Mouse (Mus musculus) heart, embryonic 15.5 days (tissue): Measurements from ENCODE around the gene Il6ra. TPM values are rescaled to one million over a fixed set of nuclear protein-coding genes. Genes with fewer than 3 reads are reported as not detected.

ENCODE experiments used
- ATAC-seq: fragments of 200-750 bp; cut with Nextera tagmentation; replicated peaks from 2 replicates; pipeline ENCODE4 v1.8.0; 2017; ENCODE audit warnings: low read depth, moderate TSS enrichment; ENCODE audit not compliant: insufficient number of reproducible peaks, insufficient read depth, low FRiP score
- H3K27ac ChIP-seq: fragments of 300-500 bp; sonication (generic); 2 replicates; pipeline ENCODE4 v1.5.1; 2015; ENCODE audit warnings: mild to moderate bottlenecking, inconsistent platforms
- H3K27me3 ChIP-seq: fragments of 300-500 bp; sonication (generic); 2 replicates; pipeline ENCODE4 v1.6.1; 2015; ENCODE audit warnings: inconsistent platforms
- H3K36me3 ChIP-seq: fragments of 300-500 bp; sonication (generic); 2 replicates; pipeline ENCODE4 v1.6.1; 2015; ENCODE audit warnings: mild to moderate bottlenecking, inconsistent platforms
- H3K4me1 ChIP-seq: fragments of 300-500 bp; sonication (generic); replicated peaks from 2 replicates; pipeline ENCODE4 v1.6.1; 2015; ENCODE audit warnings: inconsistent platforms
- H3K4me2 ChIP-seq: fragments of 300-500 bp; sonication (generic); 2 replicates; pipeline ENCODE4 v1.6.1; 2015; ENCODE audit warnings: inconsistent platforms, mild to moderate bottlenecking, moderate library complexity
- H3K4me3 ChIP-seq: fragments of 300-500 bp; sonication (generic); 2 replicates; pipeline ENCODE4 v1.5.1; 2015; ENCODE audit warnings: mild to moderate bottlenecking, inconsistent platforms
- H3K9ac ChIP-seq: fragments of 300-500 bp; sonication (generic); 2 replicates; pipeline ENCODE4 v1.6.1; 2015; ENCODE audit warnings: mild to moderate bottlenecking, inconsistent platforms
- H3K9me3 ChIP-seq: fragments of 300-500 bp; sonication (generic); replicated peaks from 2 replicates; pipeline ENCODE4 v1.6.1; 2016; ENCODE audit warnings: inconsistent platforms
- WGBS: fragments of 180-500 bp; shearing (Covaris S2); methylation state at CpG from one replicate; pipeline ENCODE4 v1.1.7; 2015; ENCODE audit warnings: mixed read lengths; 5-methylcytosine and 5-hydroxymethylcytosine counted together
- polyA plus RNA-seq: library from polyadenylated mRNA; unstranded; fragments of >200 nt; fragmentation: Nextera tagmentation; extraction: Ambion mirVana; gene quantifications from 2 replicates; pipeline ENCODE4 v1.2.1, GENCODE M21; 2015

Gene Il6ra
- polyA plus RNA-seq, 1 experiment from 2014 or later, result 1.1 TPM

GRCm38 (mm10) chr3:89945026-89945425, 32.0 kb upstream of the Il6ra start:
- WGBS, result 81% methylated on average over 8 of the region's 8 CpGs
- Histone ChIP-seq H3K9ac (no peak overlapping the region), H3K4me1 (0 out of 2 replicates have a peak, but pooled peaks cover 3% of the 10 kb centered on the region), H3K27me3 (no peaks in the 10 kb centered on the region), H3K27ac (no peak overlapping the region), H3K4me3 (no peak overlapping the region), H3K9me3 (no peaks in the 10 kb centered on the region), H3K4me2 (no peak overlapping the region), H3K36me3 (peaks cover 95% of the 10 kb centered on the region)
- ATAC-seq, result no peak

- Histone ChIP-seq H3K27ac (no peak overlapping the region), H3K9ac (no peak overlapping the region), H3K9me3 (no peaks in the 10 kb centered on the region), H3K4me2 (no peak overlapping the region), H3K4me1 (no peaks in the 10 kb centered on the region), H3K4me3 (no peak overlapping the region), H3K27me3 (no peaks in the 10 kb centered on the region), H3K36me3 (peaks cover 84% of the 10 kb centered on the region)
- ATAC-seq, result no peak
- WGBS, result 76% methylated on average over 9 of the region's 9 CpGs
Measured at GRCm38 (mm10) chr3:89942894-89943293, 29.9 kb upstream of the Il6ra start.

- ATAC-seq, result no peak
- Histone ChIP-seq H3K36me3 (peaks cover 31% of the 10 kb centered on the region), H3K9me3 (no peaks in the 10 kb centered on the region), H3K4me1 (no peaks in the 10 kb centered on the region), H3K9ac (no peak overlapping the region), H3K27ac (no peak overlapping the region), H3K4me2 (no peak overlapping the region), H3K4me3 (no peak overlapping the region), H3K27me3 (no peaks in the 10 kb centered on the region)
- 89% methylated on average over 3 of the region's 3 CpGs for WGBS
Measured at GRCm38 (mm10) chr3:89936495-89936894, 23.5 kb upstream of the Il6ra start.

- H3K27ac ChIP-seq, result no peak overlapping the region
- ATAC-seq, result no peak
- no peak overlapping the region for H3K4me2 ChIP-seq
- peaks cover 6% of the 10 kb centered on the region; the same call in 1 of the 2 replicates for H3K36me3 ChIP-seq
- H3K9ac ChIP-seq, result no peak overlapping the region
- no peaks in the 10 kb centered on the region for H3K9me3 ChIP-seq
- H3K4me1 ChIP-seq, result no peaks in the 10 kb centered on the region
- H3K4me3 ChIP-seq, result no peak overlapping the region
- no peaks in the 10 kb centered on the region for H3K27me3 ChIP-seq
- WGBS, result 82% methylated on average over 2 of the region's 2 CpGs
Measured at GRCm38 (mm10) chr3:89932925-89933324, 19.9 kb upstream of the Il6ra start.

- Histone ChIP-seq H3K36me3 (no peaks in the 10 kb centered on the region), H3K4me2 (no peak overlapping the region), H3K4me1 (no peaks in the 10 kb centered on the region), H3K27ac (no peak overlapping the region), H3K27me3 (no peaks in the 10 kb centered on the region), H3K4me3 (no peak overlapping the region), H3K9ac (no peak overlapping the region), H3K9me3 (no peaks in the 10 kb centered on the region)
- ATAC-seq, result no peak
- WGBS, result 63% methylated on average over 4 of the region's 4 CpGs
Measured at GRCm38 (mm10) chr3:89928956-89929355, 16.0 kb upstream of the Il6ra start.

GRCm38 (mm10) chr3:89926440-89926839, 13.4 kb upstream of the Il6ra start:
- no peaks in the 10 kb centered on the region for H3K27me3 ChIP-seq
- no peak overlapping the region for H3K4me2 ChIP-seq
- no peak overlapping the region for H3K27ac ChIP-seq
- no peak overlapping the region for H3K9ac ChIP-seq
- no peak for ATAC-seq
- H3K4me1 ChIP-seq, result no peaks in the 10 kb centered on the region
- WGBS, result 100% methylated on average over 1 of the region's 1 CpGs
- H3K9me3 ChIP-seq, result no peaks in the 10 kb centered on the region
- no peaks in the 10 kb centered on the region for H3K36me3 ChIP-seq
- H3K4me3 ChIP-seq, result no peak overlapping the region

- H3K36me3 ChIP-seq, result no peaks in the 10 kb centered on the region
- no peaks in the 10 kb centered on the region for H3K9me3 ChIP-seq
- no peak overlapping the region for H3K4me2 ChIP-seq
- peaks cover 3% of the 10 kb centered on the region; the same call in 1 of the 2 replicates for H3K27me3 ChIP-seq
- no peak for ATAC-seq
- no peak overlapping the region for H3K9ac ChIP-seq
- no peak overlapping the region for H3K27ac ChIP-seq
- no peaks in the 10 kb centered on the region for H3K4me1 ChIP-seq
- H3K4me3 ChIP-seq, result no peak overlapping the region
- WGBS, result 62% methylated on average over 6 of the region's 6 CpGs
Measured at GRCm38 (mm10) chr3:89920711-89921110, 7.7 kb upstream of the Il6ra start.

- ATAC-seq, result no peak
- Histone ChIP-seq H3K27ac (no peak overlapping the region), H3K9ac (no peak overlapping the region), H3K4me3 (no peak overlapping the region), H3K9me3 (no peaks in the 10 kb centered on the region), H3K4me1 (peaks cover 14% of the 10 kb centered on the region), H3K27me3 (peaks cover 26% of the 10 kb centered on the region), H3K36me3 (no peaks in the 10 kb centered on the region), H3K4me2 (no peak overlapping the region)
- 40% methylated on average over 3 of the region's 3 CpGs for WGBS
Measured at GRCm38 (mm10) chr3:89917408-89917807, 4.4 kb upstream of the Il6ra start.

- Histone ChIP-seq H3K4me3 (no peak overlapping the region), H3K4me1 (peaks cover 18% of the 10 kb centered on the region), H3K27me3 (peaks cover 32% of the 10 kb centered on the region), H3K4me2 (no peak overlapping the region), H3K27ac (no peak overlapping the region), H3K9me3 (no peaks in the 10 kb centered on the region), H3K36me3 (no peaks in the 10 kb centered on the region), H3K9ac (no peak overlapping the region)
- 70% methylated on average over 1 of the region's 1 CpGs for WGBS
- no peak for ATAC-seq
Measured at GRCm38 (mm10) chr3:89916622-89917021, 3.6 kb upstream of the Il6ra start.

GRCm38 (mm10) chr3:89914700-89915099, 1.7 kb upstream of the Il6ra start:
- Histone ChIP-seq H3K9me3 (no peaks in the 10 kb centered on the region), H3K27ac (no peak overlapping the region), H3K4me1 (peaks cover 18% of the 10 kb centered on the region), H3K4me2 (no peak overlapping the region), H3K36me3 (no peaks in the 10 kb centered on the region), H3K27me3 (peaks cover 43% of the 10 kb centered on the region), H3K4me3 (no peak overlapping the region), H3K9ac (no peak overlapping the region)
- ATAC-seq, result no peak
- 61% methylated on average over 4 of the region's 4 CpGs for WGBS

- Histone ChIP-seq H3K27ac (no peak overlapping the region), H3K36me3 (no peaks in the 10 kb centered on the region), H3K9ac (no peak overlapping the region), H3K4me1 (peaks cover 18% of the 10 kb centered on the region), H3K4me3 (peak overlapping the region; percentile 53), H3K27me3 (peaks cover 43% of the 10 kb centered on the region), H3K4me2 (peak overlapping the region; percentile 95; the same call in 1 of the 2 replicates), H3K9me3 (no peaks in the 10 kb centered on the region)
- ATAC-seq, result no peak
- 34% methylated on average over 6 of the region's 6 CpGs for WGBS
Measured at GRCm38 (mm10) chr3:89912108-89912542, 871 bp downstream of the Il6ra start.

- H3K27me3 ChIP-seq, result peaks cover 43% of the 10 kb centered on the region
Measured at GRCm38 (mm10) chr3:89911207-89911606, 1.8 kb downstream of the Il6ra start.

More at GRCm38 (mm10) chr3:89911207-89911606, 1.8 kb downstream of the Il6ra start:
- no peak for ATAC-seq
- 89% methylated on average over 3 of the region's 3 CpGs for WGBS
- H3K27ac ChIP-seq, result no peak overlapping the region
- H3K4me3 ChIP-seq, result no peak overlapping the region
- H3K36me3 ChIP-seq, result no peaks in the 10 kb centered on the region
- H3K9me3 ChIP-seq, result no peaks in the 10 kb centered on the region
- no peak overlapping the region for H3K9ac ChIP-seq
- H3K4me1 ChIP-seq, result peaks cover 18% of the 10 kb centered on the region
- H3K4me2 ChIP-seq, result no peak overlapping the region
